Mouse (Mus musculus): ENCODE measurements around the gene Spef1. TPM values are rescaled to one million over a fixed set of nuclear protein-coding genes. Genes with fewer than 3 reads are reported as not detected.

The Spef1 gene
- total and polyA plus RNA-seq, 3 experiments = 0.34 to 1.2 (median 1.0) TPM

- TF ChIP-seq RCOR1 (conservative IDR thresholded peaks at IDR 0.05; ENCODE audit: low read depth, low read length) (no peak), MYC (IDR thresholded peaks at IDR 0.05; ENCODE audit: low read depth, low read length) (no peak), RAD21 (IDR thresholded peaks at IDR 0.05; ENCODE audit: low read depth, low read length) (peak; percentile 59), TBP (conservative IDR thresholded peaks at IDR 0.05; ENCODE audit: low read depth, low read length) (no peak), CTCF (conservative IDR thresholded peaks at IDR 0.05 in 1 of 2, IDR thresholded peaks at IDR 0.05 in 1 of 2; ENCODE audit: low read depth in 2 of 2, low read length in 2 of 2) (peak; percentile 44 to 75), ZMIZ1 (IDR thresholded peaks at IDR 0.05; ENCODE audit: low read depth, low read length) (no peak), SMC3 (IDR thresholded peaks at IDR 0.05; ENCODE audit: low read depth, low read length) (peak; percentile 76), USF1 (IDR thresholded peaks at IDR 0.05; ENCODE audit: low read depth, low read length) (no peak), ZKSCAN1 (IDR thresholded peaks at IDR 0.05; ENCODE audit: borderline replicate concordance, low read depth, low read length) (no peak), POLR2A (IDR thresholded peaks at IDR 0.05; ENCODE audit: low read depth, low read length) (no peak), MAZ (IDR thresholded peaks at IDR 0.05; ENCODE audit: low read depth, low read length) (no peak), UBTF (IDR thresholded peaks at IDR 0.05; ENCODE audit: low read depth, low read length) (no peak), NRF1 (IDR thresholded peaks at IDR 0.05; ENCODE audit: low read depth, low read length) (no peak)
- Histone ChIP-seq H3K27ac (ENCODE audit: insufficient read depth, low read depth) (no peak overlapping the region), H3K4me2 (ENCODE audit: insufficient read depth, low read depth, poor library complexity, severe bottlenecking) (no peak overlapping the region), H3K27me3 (replicated peaks) (no peaks in the 10 kb centered on the region), H3K79me2 (replicated peaks; ENCODE audit: control insufficient read depth, extremely low read depth, insufficient read depth, poor library complexity, severe bottlenecking) (no peaks in the 10 kb centered on the region), H3K9ac (ENCODE audit: insufficient read depth, low read depth) (no peak overlapping the region), H3K9me3 (replicated peaks; ENCODE audit: low read length) (no peaks in the 10 kb centered on the region), H3K4me3 (replicated peaks in 1 of 3; ENCODE audit: low read depth in 2 of 3, low read length in 2 of 3, poor library complexity in 1 of 3) (no peak overlapping the region), H3K36me3 (replicated peaks in 1 of 2; ENCODE audit: control insufficient read depth in 1 of 2, insufficient read depth in 1 of 2, low read length in 1 of 2) (peaks cover 29 to 75% of the 10 kb centered on the region in 2 experiments), H3K4me1 (ENCODE audit: control insufficient read depth in 1 of 2, insufficient read depth in 2 of 2) (0 out of 4 replicates have a peak, but pooled peaks cover 0 to 2% of the 10 kb centered on the region in 2 experiments)
- dilution Hi-C loops (cut with MboI; ENCODE audit: extremely low pct_ligation_motif_present, extremely low pct_unique_long_range_greater_than_20kb, low sequenced_read_pairs) (no loop called here), in situ Hi-C loops (cut with MboI; ENCODE audit: low pct_ligation_motif_present, low pct_unique_long_range_greater_than_20kb, low sequenced_read_pairs) (no loop called here)
- DNase-seq (ENCODE audit: extremely low read depth) = peak; percentile 53
These were observed 44.5 kb downstream of the Spef1 start for GRCm38 (mm10) chr2:131142592-131142991.

- no peak for DNase-seq (ENCODE audit: extremely low read depth)
- no peak overlapping the region for H3K9ac ChIP-seq (ENCODE audit: insufficient read depth, low read depth)
- H3K27ac ChIP-seq (ENCODE audit: insufficient read depth, low read depth) = no peak overlapping the region
- no peaks in the 10 kb centered on the region for H3K9me3 ChIP-seq (replicated peaks; ENCODE audit: low read length)
- no peak for TF ChIP-seq USF2 (conservative IDR thresholded peaks at IDR 0.05; ENCODE audit: low read depth, low read length)
- no peak for TF ChIP-seq ZKSCAN1 (IDR thresholded peaks at IDR 0.05; ENCODE audit: borderline replicate concordance, low read depth, low read length)
- no peak for TF ChIP-seq CHD1 (IDR thresholded peaks at IDR 0.05; ENCODE audit: low read depth, low read length)
- no peak for TF ChIP-seq SIN3A (IDR thresholded peaks at IDR 0.05; ENCODE audit: low read length)
- no peak for TF ChIP-seq MAX (IDR thresholded peaks at IDR 0.05; ENCODE audit: low read length)
- no peak for TF ChIP-seq TCF12 (IDR thresholded peaks at IDR 0.05; ENCODE audit: low read depth, low read length)
- TF ChIP-seq E2F4 (IDR thresholded peaks at IDR 0.05; ENCODE audit: insufficient replicate concordance, low read depth, low read length) = no peak
- no peak for TF ChIP-seq HCFC1 (IDR thresholded peaks at IDR 0.05; ENCODE audit: low read depth, low read length)
- no peak for TF ChIP-seq USF1 (IDR thresholded peaks at IDR 0.05; ENCODE audit: low read depth, low read length)
- TF ChIP-seq MXI1 (IDR thresholded peaks at IDR 0.05; ENCODE audit: low read depth, low read length) = no peak
- no peak for TF ChIP-seq SMC3 (IDR thresholded peaks at IDR 0.05; ENCODE audit: low read depth, low read length)
- TF ChIP-seq MYC (IDR thresholded peaks at IDR 0.05; ENCODE audit: low read depth, low read length) = no peak
- no peak for TF ChIP-seq ZC3H11A (IDR thresholded peaks at IDR 0.05; ENCODE audit: low read depth, low read length)
- TF ChIP-seq BHLHE40 (IDR thresholded peaks at IDR 0.05; ENCODE audit: low read depth, low read length) = no peak
- TF ChIP-seq JUN (IDR thresholded peaks at IDR 0.05; ENCODE audit: insufficient read depth, low read depth, low read length) = no peak
- TF ChIP-seq ELF1 (IDR thresholded peaks at IDR 0.05; ENCODE audit: low read depth, low read length) = no peak
- no peak for TF ChIP-seq POLR2AphosphoS2 (IDR thresholded peaks at IDR 0.05; ENCODE audit: low read depth, low read length)
- no peak overlapping the region for H3K4me3 ChIP-seq (replicated peaks in 1 of 3; ENCODE audit: low read depth in 2 of 3, low read length in 2 of 3, poor library complexity in 1 of 3)
- H3K79me2 ChIP-seq (replicated peaks; ENCODE audit: control insufficient read depth, extremely low read depth, insufficient read depth, poor library complexity, severe bottlenecking) = no peaks in the 10 kb centered on the region
- dilution Hi-C loops (cut with MboI; ENCODE audit: extremely low pct_ligation_motif_present, extremely low pct_unique_long_range_greater_than_20kb, low sequenced_read_pairs) (no loop called here), in situ Hi-C loops (cut with MboI; ENCODE audit: low pct_ligation_motif_present, low pct_unique_long_range_greater_than_20kb, low sequenced_read_pairs) (no loop called here)
- peaks cover 19 to 65% of the 10 kb centered on the region in 2 experiments for H3K36me3 ChIP-seq (replicated peaks in 1 of 2; ENCODE audit: control insufficient read depth in 1 of 2, insufficient read depth in 1 of 2, low read length in 1 of 2)
- 0 out of 4 replicates have a peak, but pooled peaks cover 0 to 2% of the 10 kb centered on the region in 2 experiments for H3K4me1 ChIP-seq (ENCODE audit: control insufficient read depth in 1 of 2, insufficient read depth in 2 of 2)
- H3K4me2 ChIP-seq (ENCODE audit: insufficient read depth, low read depth, poor library complexity, severe bottlenecking) = no peak overlapping the region
- H3K27me3 ChIP-seq (replicated peaks) = no peaks in the 10 kb centered on the region
These were observed 45.6 kb downstream of the Spef1 start for GRCm38 (mm10) chr2:131141336-131141986.
